Mouse (Mus musculus) testis, postnatal 14 days (tissue): ENCODE results near the gene Mier2.
A peak's percentile ranks its signal among the peaks of the same experiment; 100 is the strongest.

ENCODE experiments used
- DNase-seq: peaks from one replicate; pipeline ENCODE4 v3.0.0; 2021; ENCODE audit warnings: low spot score

Mier2 gene

DNA sequence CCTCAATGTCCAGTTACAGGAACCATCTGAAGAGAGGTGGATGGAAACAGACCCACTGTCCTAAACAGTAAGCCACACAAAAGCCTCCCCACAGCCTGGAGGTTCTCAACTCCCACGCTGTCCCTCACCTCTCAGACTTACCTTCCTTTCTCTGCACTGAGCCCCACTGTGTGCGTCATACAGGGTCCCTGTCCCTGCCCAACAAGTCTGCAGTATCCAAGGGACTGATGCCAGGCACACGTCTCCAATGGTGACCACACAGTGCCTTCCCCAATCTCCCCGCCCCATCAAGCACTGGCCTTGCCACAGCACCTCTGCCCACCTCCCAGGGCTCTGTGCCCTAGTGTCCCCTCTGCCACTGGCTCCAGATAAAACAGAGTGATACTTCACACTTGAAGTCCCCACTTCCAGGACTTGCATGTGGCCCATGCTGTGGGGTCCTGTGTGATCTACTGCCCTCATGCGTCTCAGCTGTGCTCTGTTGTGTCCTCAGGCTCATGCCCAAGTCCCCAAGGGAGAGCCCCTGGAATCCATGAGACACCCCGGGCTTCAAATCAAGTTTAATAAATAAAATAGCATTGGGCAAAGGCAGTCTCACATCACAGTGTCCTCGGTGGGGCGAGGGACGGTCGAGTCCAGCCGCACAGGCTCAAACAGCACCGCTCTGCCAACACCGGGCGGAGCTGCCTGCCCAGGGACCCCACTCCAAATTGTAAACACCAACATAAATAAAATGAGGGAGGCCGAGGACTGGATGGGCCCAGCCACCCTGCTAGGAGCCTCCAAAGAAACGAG, 15.1 kb downstream of the Mier2 start:
- DNase-seq: no peak

DNA sequence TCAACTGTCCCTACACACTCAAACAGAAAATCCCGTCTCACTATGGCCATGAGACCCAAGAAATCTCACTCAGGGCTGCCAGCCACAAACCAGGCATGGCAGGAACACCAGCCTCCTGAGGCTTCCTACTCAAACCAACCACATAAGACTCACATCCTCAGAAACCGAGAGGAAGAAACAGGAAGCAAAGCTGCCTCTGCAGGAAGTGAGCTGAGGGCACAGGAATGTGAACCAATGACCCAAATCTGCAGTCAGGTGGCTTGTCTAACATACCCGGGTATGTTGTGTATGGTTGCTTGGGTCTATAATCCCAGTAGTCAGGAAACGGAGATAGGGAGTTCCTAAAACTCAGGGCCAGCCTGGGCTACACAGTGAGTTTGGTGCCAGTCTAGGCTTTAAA, 16.1 kb downstream of the Mier2 start:
- DNase-seq: no peak

DNA sequence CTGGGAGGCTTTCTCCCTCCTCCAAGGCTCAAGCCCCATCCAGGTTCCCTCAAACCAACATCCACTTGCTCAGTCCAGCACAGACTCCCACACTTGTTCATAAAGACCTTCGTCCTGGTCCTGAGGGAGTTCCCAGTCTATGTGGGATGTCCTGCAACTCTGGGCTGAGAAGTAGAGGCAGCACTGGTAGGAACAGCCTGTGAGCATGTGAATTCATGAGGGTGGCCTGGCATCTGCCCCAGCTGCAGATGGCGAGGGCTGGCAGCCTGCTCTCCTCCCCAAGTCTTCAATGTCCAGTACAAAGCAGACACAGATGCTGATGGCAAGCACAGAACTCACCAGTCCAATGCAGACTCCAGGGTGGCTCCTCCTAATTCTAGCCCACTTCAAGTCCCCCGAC, 16.7 kb downstream of the Mier2 start:
- DNase-seq: no peak

DNA sequence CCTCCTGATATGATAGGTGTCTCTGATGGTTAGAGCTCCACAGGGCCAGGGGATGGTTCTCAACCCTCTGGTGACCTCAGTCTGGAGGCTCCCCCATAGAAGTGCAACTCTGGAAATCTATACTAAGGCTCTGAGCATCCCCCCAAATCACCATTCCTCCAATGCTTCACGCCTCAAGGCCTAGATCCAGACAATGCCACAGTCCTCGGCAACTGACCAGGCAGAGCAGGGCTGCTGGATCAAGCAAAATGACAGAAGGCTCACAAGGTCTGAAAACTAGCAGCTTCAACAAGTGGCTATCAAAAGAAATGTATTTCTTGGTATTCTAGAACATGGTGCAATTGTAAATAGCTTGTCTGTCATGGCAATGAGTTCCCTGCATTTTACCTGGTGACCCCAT, 17.2 kb downstream of the Mier2 start:
- DNase-seq: no peak

DNA sequence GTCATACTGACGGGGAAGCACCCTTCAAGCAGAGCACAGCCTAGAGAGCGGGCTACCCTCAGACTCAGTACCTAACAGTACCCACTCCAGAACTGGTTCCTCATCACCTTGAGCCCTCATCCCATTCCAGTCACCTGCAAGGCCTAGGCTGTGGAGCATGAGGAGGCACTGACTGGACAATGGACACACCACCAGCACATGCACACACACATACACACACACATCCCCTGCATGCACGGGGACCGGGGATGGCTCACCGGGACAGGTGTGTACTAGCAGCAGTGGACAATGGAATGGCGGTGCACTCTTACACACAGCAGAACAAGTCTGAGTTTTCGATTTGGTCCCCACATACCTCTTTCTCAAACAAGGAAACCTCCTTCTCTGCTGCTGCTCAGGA, 17.7 kb downstream of the Mier2 start:
- DNase-seq: no peak

DNA sequence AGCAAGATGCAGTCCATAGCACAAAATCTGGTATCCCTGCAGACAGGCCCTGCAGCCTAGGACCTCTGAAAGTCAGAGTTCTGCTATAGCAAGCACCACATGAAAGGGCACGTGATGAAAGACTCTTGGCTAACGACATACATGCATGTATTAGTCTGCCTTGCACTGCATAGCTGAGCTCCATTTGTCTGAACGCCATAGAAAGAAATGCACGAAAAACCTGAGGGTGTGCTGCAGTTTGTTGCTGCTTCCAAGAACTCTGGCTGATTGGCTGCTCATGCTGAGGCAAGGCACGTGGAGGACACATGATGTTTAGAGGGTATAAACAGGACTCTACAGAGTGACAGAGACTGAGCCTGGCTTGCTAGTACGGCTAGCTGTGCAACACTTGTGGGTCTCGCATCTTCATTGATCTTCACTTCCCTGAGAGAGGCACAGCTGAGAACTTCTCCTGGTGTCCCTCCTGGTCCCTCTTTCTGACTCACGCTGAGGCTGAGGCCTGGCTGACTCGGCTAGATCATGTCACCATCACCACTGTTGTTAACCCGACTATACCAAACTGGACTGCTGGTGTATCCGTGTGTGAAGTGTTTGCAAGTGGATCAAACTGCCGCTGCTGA, 18.4 kb downstream of the Mier2 start:
- no peak for DNase-seq

DNA sequence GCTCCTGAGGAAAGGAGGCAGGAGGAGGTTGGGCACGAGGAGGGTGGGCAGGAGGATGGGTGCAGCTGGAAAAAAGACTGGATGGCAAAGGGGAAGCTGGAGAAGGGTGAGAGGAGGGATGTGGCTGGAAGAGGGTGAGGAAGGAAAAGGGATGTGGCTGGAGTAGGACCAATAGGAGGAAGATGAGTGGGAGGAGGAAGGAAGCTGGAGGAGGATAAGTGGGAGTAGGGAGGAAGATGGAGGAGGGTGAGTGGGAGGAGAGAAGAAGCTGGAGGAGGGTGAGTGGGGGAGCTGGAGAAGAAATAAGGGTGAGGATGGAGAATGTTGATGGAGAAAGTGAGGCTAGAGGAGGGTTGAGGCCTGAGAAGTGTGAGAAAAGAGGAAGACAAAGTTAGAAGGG, 19.6 kb downstream of the Mier2 start:
- no peak for DNase-seq

DNA sequence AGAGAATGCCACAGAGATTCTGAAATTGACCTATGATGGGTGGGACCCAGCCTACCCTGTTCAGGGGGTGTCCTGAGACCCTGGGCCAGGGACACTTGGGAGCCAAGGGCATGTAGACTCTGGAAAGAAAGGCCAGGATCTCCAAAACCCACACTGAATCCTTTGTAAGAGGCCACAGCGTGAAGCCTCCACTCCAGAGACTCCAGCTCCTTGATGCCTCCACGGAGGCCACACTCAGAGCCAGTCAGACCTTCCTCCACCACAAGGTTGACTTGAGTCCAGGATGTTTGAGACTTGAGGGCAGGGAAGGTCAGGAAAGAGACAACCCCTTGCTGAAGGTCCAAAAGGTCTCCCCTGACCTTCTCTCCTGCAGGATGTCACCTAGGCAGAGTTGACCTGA, 20.6 kb downstream of the Mier2 start:
- peak; percentile 4 for DNase-seq

DNA sequence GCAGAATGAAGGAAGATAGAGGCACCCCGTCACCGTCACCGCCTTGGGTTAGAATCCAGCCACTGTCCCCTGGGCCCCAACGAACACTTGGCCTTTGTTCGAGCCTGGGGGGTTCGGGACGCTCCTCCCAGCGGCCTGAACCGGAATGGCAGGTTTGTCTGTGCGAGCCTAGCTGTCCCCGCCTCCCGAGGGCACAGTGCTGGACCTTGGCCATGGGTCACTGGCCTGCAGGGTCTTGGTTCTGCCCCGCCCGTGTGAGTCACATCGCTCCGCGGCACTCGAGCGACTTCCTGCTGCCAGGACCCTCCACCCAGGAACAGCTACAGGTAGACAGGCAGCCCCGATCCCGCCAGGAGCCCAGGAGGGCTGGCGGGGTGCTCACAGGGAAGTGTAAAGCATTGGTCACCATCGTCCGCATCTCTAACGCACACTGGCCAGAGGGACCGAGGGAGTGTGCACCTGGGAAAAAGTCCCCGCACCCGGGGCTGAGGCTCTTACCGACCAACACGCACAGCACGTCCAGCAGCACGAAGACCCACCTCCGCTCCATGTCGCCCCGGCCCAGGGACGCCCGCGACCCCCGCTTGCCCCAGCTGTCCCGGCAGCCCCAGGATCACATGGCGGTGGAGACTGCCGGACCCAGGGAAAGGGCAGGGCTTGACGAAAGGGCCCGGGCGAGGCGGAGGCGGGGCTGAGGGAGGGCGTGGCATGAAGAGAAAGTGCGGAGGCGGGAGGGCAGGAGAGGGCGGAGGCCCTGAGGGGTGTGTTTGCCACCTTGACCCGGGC, 21.7 kb downstream of the Mier2 start, which contains the start of gene Plpp2:
TSS of gene Plpp2 (minus strand) at position 671 of the 786 bp plus-strand sequence.
- peak; percentile 66 for DNase-seq

DNA sequence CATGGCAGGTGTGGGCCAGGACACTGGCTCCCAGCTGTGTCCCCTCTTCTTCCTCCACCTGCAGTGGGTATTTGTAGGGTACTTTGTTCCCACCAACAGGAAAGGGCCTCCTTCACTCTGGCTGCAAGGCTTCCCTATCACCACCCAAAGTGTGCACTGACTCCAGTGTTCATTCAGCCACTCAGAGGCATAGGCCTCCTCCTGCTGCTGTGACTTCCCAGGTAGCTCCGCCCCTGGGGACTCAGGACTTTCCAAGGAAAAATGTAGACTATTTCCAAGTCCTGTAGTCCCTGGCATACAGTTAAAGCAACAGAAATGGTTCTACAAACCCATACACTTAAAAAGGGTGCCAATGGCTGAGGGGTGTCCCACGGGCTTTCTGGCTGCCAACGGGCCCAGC, 22.3 kb downstream of the Mier2 start:
- peak; percentile 3 for DNase-seq

DNA sequence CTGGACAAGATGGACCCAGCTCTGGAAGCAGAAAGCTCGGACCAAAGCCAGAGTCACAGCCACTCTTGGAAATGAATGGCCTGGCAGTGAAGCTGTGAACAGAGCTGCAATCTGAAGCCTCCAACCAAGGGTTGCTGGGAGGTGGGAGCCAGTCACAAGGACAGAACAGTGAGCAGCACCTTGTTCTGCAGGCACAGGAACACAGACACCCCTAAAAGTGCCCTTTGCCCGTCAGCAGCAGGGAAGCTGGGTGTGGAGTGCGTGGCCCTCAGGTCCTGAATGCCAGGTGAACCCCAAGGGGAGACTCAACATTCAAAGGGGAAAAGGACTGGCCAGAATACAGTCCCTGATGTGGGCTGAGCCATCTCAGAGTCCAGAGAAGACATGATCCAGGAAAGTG, 23.4 kb downstream of the Mier2 start:
- DNase-seq: peak; percentile 2

DNA sequence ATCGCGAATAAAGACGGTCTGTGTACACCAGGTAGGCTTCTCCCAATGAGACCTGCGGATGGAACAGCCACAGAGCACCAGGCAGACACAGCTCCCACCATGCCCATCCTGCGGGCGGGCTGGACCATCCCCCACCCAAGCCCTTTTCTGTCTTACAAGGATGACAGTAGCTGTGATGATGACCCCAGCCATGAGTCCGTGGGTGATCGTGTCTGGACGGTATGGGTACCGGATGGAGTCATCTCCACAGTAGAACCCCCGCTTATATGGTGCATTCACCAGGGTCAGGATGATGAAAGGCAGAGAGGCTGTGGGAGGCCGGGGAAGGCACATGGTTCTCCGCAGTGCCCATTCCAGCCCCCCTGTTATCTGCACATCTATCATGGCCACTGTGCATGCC, 24.3 kb downstream of the Mier2 start:
- no peak for DNase-seq

DNA sequence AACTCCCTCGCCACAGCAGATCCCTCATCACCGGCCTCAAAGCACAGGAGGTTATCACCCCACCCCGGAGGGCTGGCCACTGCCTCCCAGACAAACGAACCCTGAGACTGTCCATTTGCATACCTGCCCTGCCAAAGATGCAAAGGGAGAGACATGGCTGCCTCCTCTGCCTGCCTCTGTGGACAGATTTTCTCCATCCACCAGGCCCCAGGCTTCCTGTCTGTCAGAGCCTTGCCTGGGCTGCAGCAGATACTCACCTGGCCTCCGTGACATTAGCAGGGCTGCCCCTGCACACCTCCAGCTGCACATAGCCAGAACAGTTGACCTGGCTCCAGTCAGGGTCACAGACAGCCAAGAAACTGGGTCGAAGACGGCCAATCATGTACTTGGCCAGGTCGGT, 24.8 kb downstream of the Mier2 start:
- peak; percentile 3 for DNase-seq

DNA sequence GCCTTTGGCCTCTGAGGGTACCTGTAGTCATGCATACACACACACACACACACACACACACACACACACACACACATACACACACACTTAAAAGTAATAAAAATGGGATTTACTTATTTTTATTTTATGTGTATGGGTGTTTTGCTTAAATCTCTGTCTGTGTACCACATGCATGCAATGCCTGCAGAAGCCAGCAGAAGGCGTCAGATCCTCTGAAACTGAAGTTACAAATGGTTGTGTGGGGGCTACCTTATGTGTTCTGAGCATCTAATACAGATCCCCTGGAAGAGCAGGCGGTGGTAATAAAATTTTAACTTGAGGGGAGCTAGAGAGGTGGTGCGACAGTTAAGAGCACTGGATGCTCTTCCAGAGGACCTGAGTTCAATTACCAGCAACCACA, 26.9 kb downstream of the Mier2 start:
- DNase-seq: no peak

DNA sequence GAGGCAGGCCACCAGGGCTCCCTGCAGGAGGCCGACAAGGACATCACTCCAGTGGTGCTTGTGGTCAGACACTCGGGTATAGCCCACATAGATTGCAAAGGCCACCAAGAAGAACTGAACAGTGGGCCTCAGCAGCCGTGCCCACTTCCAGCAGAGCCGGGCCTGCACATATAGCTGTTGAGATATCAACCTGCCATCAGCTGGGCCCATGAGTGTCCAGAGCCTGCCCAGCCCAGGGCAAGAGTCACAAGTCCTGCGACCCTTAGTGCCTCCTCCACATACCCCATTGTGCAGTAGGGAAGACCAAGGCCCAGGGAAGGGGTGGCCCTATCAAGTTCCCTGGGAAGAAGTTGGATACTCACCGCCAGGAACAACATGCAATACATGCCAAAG, 27.6 kb downstream of the Mier2 start:
- DNase-seq: no peak

DNA sequence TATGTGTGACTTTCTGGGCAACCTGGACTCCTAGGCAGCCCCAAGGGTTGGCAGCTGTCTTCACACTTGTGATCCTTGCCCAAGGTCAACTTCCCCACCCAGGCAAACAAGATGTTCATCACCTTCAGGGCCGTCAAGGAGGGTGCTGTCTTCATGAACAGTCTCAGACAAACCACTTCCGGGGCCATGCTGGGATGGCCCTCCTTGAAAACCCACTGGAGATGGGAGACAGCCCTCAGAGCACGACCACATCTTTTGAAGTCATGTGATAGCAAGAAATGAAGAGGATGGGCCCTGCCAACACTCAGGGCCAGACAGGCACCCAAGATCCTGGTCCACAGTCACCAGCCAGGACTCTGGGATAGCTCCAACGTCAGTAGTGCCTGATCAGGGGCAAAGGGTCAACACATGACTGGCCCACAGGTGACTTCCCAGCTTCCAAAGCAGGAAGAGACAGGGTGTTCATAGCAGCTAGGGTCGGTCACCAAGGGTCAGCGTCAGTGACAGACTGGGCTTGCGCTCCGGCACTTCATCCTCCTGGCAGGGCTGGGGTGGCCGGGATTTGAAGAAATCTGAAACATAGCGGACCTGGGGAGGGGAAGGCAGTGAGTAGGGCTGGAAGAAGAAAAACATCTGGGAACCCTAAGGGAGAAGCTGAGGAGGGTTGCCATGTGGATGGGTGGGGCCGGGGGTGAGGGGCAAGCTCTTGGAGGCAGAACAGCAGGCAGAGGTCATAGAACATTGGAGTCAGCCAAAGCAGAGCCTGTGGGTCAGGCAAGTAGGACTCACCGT, 28.1 kb downstream of the Mier2 start:
- no peak for DNase-seq

DNA sequence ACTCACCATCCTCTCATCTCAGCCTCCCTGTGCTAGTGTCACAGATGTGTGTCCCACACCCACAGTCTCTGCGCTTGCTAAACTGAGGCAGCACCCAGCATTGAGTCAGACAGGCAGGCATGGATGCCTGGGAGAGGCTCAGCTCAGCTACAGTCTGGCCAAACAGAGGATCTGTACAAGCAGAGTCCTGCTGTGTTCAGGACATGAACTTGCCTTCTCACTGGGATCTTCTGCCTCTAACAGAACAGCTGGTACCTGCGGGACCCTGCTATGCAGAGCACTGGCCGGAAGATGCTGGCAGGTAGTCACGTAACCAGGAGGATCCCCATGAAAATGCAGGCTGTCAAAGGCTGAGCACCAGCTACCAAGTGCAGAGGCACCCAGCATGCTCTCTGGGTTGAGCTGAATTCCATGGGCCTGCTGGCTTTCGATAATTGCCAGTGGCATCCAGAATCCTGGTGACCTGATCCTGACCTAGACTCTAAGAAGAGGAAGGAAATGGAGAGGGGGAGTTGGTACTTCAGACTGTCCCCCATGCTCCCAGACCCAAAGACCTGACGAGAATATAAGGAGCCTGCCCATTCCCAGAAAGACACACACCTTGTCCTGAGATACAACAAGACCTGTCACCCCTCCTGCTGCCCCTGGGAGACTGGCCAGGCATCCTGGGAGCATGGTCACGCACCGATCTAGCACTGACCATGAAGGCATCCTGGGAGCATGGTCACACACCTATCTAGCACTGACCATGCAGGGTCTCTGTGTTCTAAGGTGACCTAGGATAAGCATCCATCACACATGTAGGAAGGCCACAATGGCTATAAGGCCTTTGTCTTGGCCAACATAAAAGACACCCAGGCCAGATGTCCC, 29.3 kb downstream of the Mier2 start:
- no peak for DNase-seq

DNA sequence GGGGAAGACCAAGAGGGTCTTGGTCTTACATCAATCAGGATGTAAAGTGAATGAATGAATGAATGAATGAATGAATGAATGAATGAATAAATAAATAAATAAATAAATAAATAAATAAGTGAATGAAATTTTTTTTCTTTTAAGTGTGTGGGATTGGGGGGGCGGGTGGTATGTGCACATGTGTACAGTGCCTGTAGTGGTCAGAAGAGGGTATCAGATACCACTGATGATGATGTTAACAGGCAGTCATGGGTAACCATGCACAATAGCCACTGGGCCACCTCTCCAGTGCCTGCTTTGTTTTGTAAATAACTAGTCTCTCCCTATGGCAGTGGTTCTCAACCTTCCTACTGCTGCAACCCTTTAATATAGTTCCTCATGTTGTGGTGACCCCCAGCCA, 30.6 kb downstream of the Mier2 start:
- DNase-seq: no peak

DNA sequence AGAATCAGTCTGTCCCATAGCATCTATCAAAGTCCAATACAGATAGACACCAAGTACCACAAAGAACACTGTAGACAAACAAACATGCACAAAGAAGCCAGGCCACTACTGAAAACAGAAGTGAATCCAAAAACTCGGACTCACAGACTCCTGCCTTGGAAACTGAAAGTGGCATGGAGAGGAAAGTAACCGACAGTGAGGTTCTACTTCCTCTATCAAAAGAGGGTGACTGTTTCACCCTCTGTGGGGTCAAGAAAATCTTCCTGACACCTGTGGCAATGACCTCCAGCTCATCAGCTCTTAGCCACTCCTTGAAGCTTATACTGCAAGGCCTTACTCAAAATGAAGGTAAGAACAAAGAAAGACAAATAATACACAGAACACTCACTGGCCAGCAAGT, 48.3 kb downstream of the Mier2 start:
- no peak for DNase-seq

DNA sequence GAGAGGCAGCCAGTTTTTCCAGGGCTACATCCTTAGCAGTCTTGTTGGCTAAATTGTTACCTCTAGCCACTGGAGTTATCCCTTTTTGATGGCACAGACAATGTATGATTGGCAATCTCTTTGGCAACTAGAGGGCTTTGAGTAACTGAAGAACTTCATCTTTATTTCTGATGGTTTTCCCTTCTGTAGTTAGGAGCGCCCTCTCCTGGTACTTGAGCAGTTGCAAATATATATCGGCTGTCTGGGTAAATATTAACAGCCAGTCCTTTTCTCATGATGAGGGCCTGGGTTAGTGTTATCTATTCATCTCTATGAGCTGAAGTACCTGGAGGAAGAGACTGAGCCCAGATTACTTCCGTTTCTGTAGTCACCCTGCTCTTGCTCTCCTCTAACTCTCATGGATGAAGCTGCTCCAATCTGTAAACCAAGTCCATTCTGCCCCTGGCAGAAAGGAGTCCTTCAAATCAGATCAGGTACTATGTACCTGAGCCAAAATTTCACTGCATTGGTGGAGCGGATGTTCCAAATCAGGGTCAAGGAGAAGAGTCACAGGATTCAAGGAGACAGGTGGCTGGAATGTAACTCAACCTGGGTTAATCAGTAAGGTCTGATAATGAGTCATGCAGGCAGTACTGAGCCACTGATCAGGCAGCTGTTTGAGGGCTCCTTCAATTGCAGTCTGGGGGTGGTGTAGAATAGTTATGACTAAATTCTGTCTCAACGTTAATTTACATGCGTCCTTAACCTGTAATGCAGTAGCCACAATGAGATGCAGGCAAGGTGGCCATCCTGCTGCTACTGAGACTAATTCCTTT, 52.0 kb downstream of the Mier2 start:
- no peak for DNase-seq
